Mouse (Mus musculus): ENCODE data around the gene Gm4450.
"Not testable (repeated sequence)": the region's sequence is repeated elsewhere in the genome, so short reads cannot be mapped to it uniquely, and the experiment has no call there.

GRCm38 (mm10) chr3:98495055-98495454 lies 38.1 kb upstream of the Gm4450 start:
- TF ChIP-seq CTCF, EP300 (IDR thresholded peaks at IDR 0.05; ENCODE audit: low read depth): not testable (repeated sequence)

Measured in heart, postnatal 0 days (tissue).